Mouse (Mus musculus): ENCODE data around the gene Arap1. TPM values are rescaled to one million over a fixed set of nuclear protein-coding genes. Genes with fewer than 3 reads are reported as not detected.

The Arap1 gene
- total RNA-seq, 2 experiments from 2014 or later = 15.4 to 18.0 TPM

DNA sequence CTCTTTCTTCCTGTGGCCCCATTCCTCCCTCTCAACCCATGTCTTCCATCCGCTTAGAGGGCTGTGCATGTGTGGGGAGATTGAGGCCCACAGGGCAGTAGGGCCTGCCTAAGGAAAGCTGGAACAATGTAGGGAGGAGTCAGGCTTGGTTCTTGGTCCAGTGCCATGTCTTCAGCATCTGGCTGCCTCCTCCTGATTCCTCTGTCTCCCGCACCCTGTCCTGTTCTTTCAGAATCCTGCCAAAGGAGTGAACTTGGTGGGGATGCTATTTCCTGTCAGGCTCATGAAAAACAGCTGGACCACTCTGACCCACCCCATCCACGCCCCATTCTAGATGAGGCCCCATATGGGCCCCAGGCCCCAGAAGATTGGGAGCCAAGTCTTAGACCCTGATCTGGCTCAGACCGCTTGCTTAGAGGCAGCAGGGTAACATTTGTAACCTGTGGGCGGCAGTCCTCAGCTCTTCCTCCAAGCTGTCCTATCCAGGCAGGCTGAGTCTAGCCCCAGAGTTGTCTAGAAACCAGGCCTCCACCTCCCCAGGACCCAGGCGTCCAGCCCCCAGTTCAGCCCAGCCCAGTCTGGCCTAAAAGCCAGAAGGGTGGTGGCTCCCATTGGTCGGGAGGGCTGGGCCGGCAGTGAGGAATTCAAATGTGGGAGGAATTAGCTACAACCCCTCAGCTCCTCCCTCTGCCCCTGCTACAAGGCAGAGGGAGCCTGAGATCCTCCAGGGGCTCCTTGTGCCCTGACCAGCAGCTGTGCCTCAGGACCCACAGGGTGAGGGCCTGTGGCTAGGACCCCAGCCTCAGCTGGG, 46.0 kb downstream of the Arap1 start:
- DNase-seq (ENCODE audit: low spot score in 2 of 2) = no peak

DNA sequence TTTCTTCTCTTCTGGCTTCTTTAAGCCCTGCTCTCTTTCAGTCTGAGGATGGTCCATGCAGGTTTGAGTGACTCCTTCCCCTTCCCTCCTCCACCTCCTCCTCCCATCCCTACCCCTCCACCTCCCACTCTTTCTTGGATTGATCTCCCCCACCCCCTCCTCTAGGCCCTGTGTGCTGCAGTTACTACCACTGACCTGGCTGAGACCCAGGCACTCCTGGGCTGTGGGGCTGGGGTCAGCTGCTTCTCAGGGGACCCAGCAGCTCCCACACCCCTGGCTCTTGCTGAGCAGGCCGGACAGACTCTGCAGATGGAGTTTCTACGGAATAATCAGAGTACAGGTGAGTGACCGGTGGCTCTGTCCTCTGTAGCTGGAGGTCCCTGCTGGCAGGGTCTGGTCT, 46.7 kb downstream of the Arap1 start:
- no peak for DNase-seq (ENCODE audit: low spot score in 2 of 2)

DNA sequence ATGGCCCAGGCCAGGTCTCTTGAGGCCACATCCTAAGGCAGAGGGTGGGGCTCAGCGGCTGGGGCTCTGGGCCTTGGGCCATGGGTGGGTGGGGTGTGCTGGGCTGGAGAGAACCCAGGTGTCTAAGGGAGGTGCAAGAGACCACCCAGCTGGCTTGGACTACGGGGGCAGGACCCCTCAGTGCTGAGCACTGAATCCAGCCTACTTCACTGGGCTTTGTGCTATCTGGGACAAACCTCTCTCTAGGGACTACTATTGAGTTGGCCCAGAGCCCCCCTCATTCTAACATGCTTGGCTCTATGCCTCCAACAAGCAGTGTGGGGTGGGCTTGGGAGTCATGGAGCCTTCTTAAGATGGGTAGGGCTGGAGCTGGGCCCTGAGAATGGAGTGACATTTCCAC, 47.6 kb downstream of the Arap1 start:
- no peak for DNase-seq (ENCODE audit: low spot score in 2 of 2)

DNA sequence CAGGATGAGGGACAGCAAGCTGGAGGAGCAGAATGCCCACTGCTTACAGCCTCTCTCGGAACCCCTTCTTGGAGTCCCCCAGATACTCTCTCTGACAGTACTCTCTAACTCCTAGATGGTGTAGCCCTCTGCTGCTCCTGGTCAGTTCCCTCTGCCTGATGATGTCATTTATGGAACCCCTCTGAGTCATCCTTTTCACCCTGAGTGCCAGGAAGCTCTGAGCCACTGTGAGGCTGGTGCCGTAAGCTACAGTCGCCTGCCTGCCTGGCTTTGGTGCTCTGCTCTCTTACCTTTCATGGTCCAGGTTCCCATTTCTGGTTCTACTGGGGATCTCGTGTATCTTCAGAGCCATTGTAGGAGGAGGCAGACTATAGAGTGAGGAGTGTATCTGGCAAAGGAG, 49.3 kb downstream of the Arap1 start:
- no peak for DNase-seq (ENCODE audit: low spot score in 2 of 2)

- no peak for DNase-seq (ENCODE audit: low spot score in 2 of 2)
These were observed 53.6 kb downstream of the Arap1 start for GRCm38 (mm10) chr7:101401510-101401909.

- DNase-seq (ENCODE audit: low spot score in 2 of 2) = no peak
These were observed 56.0 kb downstream of the Arap1 start for GRCm38 (mm10) chr7:101403831-101404230.

- no peak for DNase-seq (ENCODE audit: low spot score in 2 of 2)
These were observed 62.5 kb downstream of the Arap1 start, which contains the start of gene Gm45837 for GRCm38 (mm10) chr7:101410267-101410936. Gene Gm45837 (plus strand): TSS chr7:101410886.

DNA sequence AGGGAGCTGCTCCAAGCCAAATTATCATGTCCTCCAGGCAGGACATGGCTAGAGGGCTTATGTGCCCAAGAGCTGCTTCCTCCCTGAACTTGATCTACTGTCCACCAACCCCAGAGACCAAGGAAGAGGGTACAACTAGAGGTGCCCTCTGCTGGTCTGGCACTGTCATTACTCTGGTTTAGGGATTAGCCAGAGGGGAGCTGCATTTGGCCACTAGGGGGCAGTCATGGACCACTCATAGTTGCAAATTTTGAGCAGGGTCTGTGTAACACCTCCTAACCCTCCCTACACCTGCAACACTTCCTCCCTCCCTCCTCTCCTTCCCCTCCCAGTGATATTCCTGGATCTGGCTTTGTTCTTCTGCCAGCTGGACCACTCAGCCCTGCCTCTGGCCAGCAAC, 64.9 kb downstream of the Arap1 start:
- peak; percentile 73 to 93 for DNase-seq (ENCODE audit: low spot score in 2 of 2)

- no peak for DNase-seq (ENCODE audit: low spot score in 2 of 2)
These were observed 66.3 kb downstream of the Arap1 start for GRCm38 (mm10) chr7:101414209-101414608.

GRCm38 (mm10) chr7:101414661-101415511, 67.0 kb downstream of the Arap1 start:
- DNase-seq (ENCODE audit: low spot score in 2 of 2) = peak in 1 of 2 experiments; percentile 39

- no peak for DNase-seq (ENCODE audit: low spot score in 2 of 2)
These were observed 67.7 kb downstream of the Arap1 start for GRCm38 (mm10) chr7:101415512-101416100.

- no peak for DNase-seq (ENCODE audit: low spot score in 2 of 2)
These were observed 68.5 kb downstream of the Arap1 start for GRCm38 (mm10) chr7:101416391-101416790.

GRCm38 (mm10) chr7:101419013-101419770, 71.3 kb downstream of the Arap1 start:
- peak in 1 of 2 experiments; percentile 65 for DNase-seq (ENCODE audit: low spot score in 2 of 2)

DNA sequence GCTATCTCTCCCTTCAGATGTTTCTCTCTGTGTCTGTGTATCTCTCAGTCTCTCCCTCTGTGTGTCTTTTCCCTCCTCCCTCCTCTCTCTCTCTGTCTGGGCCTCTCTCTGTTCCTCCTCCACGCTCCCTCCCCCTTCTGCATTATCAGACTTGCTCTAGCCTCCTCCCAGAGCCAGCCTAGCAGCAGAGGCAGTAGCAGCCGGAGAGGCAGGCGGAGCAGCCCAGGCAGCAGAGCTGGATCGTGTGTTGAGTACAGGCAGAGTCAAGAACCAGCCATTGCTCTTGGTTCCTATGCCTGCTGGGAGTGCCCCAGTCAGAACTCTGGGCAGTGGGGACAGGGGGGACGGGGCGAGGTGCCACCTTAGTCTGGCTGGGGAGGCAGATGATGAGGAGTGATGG, 73.7 kb downstream of the Arap1 start, which contains the start of gene Pde2a:
Gene Pde2a, plus strand, starts transcription at position 163 of the 400 bp plus-strand sequence.
- peak; percentile 85 to 89 for DNase-seq (ENCODE audit: low spot score in 2 of 2)

DNA sequence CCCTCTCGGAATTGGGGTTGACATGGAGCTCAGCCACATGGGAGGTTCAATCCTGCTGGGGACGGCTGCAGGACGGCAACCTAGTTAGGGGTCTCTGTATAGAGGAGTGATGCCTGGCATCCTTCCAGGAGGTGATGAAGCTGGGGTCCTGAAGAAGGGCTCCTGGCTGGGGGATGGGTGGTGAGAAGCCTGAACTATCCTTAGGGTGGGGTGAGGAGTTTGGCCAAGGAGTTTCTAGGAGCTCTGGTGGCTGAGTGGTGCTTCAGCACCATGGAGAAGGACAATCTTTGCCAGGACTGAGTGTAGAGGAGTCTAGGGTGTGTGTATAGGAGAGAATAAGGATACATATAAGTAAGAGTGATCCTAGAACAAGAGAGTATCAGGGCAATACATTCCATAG, 74.2 kb downstream of the Arap1 start:
- no peak for DNase-seq (ENCODE audit: low spot score in 2 of 2)

- no peak for DNase-seq (ENCODE audit: low spot score in 2 of 2)
These were observed 74.8 kb downstream of the Arap1 start for GRCm38 (mm10) chr7:101422646-101423045.

GRCm38 (mm10) chr7:101423970-101424369, 76.1 kb downstream of the Arap1 start:
- DNase-seq (ENCODE audit: low spot score in 2 of 2) = no peak

DNA sequence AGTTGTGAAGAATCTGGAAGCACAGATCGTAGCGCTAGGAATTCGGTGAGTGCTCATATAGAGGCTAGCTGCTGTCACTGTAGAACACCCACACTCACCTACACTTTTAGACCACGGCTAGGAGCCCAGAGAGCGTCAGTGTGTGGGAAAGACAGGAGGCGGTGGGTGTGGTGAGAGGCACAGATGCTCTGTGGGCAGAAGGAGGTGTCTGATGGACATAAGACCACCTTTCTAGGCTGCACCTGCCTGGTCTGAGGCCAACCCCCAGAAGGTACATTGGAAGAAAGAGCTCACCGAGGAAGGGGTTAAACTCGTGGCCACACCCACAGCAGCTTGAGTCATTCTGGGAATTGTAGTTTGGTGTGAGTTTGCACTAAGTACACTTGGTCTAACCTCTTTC, 78.8 kb downstream of the Arap1 start:
- DNase-seq (ENCODE audit: low spot score in 2 of 2) = peak in 1 of 2 experiments; percentile 52

DNA sequence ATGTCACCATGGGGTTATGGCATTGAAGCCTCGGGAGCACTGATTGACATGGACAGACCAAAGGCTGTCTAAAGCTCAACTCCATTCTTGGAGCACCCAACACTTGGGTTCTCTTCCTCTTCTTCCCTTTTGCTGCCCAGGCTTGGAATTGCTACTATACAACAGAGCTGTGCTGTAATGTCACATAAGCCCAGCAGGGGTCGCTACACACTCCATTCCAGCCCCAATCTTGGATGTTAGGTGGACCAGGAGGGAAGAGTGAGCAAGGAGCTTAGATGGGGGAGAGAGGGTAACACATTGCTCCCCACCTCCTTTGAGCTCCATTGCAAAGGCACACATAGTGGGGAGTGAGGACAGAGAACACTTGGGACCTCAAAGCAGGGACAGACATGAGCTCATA, 79.9 kb downstream of the Arap1 start:
- peak in 1 of 2 experiments; percentile 74 for DNase-seq (ENCODE audit: low spot score in 2 of 2)

- no peak for DNase-seq (ENCODE audit: low spot score in 2 of 2)
These were observed 87.2 kb downstream of the Arap1 start for GRCm38 (mm10) chr7:101435038-101435437.

All from layer of hippocampus, adult 18-20 months (tissue).